Mouse (Mus musculus) small intestine, adult 2 months (tissue): ENCODE results near the gene Hykk. TPM values are rescaled to one million over a fixed set of nuclear protein-coding genes. Genes with fewer than 3 reads are reported as not detected.

ENCODE experiments used
- H3K27ac ChIP-seq: fragments of 200-500 bp; 2 replicates; pipeline ENCODE4 v1.5.1; 2012; ENCODE audit warnings: low read depth, low read length, control low read depth, inconsistent platforms; ENCODE audit not compliant: insufficient read depth
- H3K27me3 ChIP-seq: fragments of 200-500 bp; 2 replicates; pipeline ENCODE4 v1.6.1; 2012; ENCODE audit warnings: mild to moderate bottlenecking, moderate library complexity, low read length, inconsistent platforms; ENCODE audit not compliant: control insufficient read depth, insufficient read depth
- H3K36me3 ChIP-seq: fragments of 200-500 bp; 2 replicates; pipeline ENCODE4 v1.6.1; 2012; ENCODE audit warnings: mild to moderate bottlenecking, low read length, control low read depth, inconsistent platforms; ENCODE audit not compliant: control insufficient read depth, insufficient read depth
- H3K4me1 ChIP-seq: fragments of 200-500 bp; 2 replicates; pipeline ENCODE4 v1.6.1; 2012; ENCODE audit warnings: low read length, inconsistent platforms, mixed read lengths; ENCODE audit not compliant: control insufficient read depth, insufficient read depth, insufficient read length
- H3K4me3 ChIP-seq: fragments of 200-500 bp; 2 replicates; pipeline ENCODE4 v1.5.1; 2012; ENCODE audit warnings: low read depth, mild to moderate bottlenecking, control low read depth, inconsistent platforms, low read length, moderate library complexity
- CTCF ChIP-seq: fragments of 200-500 bp; IDR thresholded peaks from 2 replicates; pipeline ENCODE4 v1.5.1; 2012; ENCODE audit warnings: low read depth, mild to moderate bottlenecking, control low read depth, inconsistent platforms, low read length, moderate library complexity, mixed read lengths; ENCODE audit not compliant: insufficient replicate concordance, insufficient read length; ENCODE audit errors: extremely low read depth
- POLR2A ChIP-seq: fragments of 200-500 bp; IDR thresholded peaks from 2 replicates; pipeline ENCODE4 v1.6.1; 2012; ENCODE audit warnings: low read depth, mild to moderate bottlenecking, control low read depth, inconsistent platforms, low read length, moderate library complexity
- WGBS: fragments of 180-500 bp; shearing (Covaris S2); methylation state at CpG from one replicate; pipeline ENCODE4 v1.1.7; 2018; 5-methylcytosine and 5-hydroxymethylcytosine counted together
- polyA plus RNA-seq: library from polyadenylated mRNA; depleted of rRNA; stranded (reverse); fragments of >200 nt; gene quantifications from 2 replicates; pipeline ENCODE4 v1.2.3, GENCODE M21; 2012; rRNA removed

The Hykk gene
- 0.23 and 0.30 TPM in 2 replicates for polyA plus RNA-seq

DNA sequence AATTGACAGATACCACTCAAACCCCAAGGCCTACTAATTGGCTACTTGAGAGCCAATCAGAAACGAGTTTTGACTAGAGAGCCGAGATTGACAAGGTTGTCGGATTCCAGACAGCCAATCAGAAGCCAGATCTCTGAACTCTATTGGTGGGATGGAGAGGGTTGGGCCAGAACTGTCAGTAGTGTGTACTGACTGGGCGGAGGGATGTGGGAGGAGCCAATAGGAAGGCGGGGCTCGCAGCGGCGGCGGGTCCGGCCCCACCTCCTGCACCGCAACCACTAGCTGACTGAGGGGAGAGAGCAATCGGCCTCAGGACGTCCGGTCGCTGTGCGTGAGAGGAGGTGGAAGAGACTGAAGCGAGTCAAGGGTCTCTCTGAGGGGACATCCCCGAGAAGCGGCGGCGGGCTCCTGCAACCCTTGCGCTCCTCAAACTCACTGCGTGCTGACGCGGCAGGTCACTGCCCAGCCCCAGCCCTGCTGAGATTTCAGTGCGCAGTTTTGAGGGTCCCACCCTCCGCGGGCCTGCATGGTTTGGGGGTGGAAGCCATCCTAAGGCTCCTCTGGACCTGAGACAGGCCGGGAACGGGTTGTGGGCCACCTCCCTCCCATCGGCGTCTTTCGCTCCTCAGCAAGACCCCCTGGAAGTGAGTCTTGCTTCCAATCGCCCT is at the start of gene Hykk:
Gene Hykk (plus strand): TSS at position 274 of the 668 bp plus-strand sequence.
- Histone ChIP-seq H3K36me3 (no peaks in the 10 kb centered on the region), H3K27ac (no peak within 1 kb of the TSS), H3K4me1 (peaks cover 13% of the 10 kb centered on the region), H3K4me3 (peak within 1 kb of the TSS; percentile 82), H3K27me3 (no peaks in the 10 kb centered on the region)
- WGBS = 2% methylated on average over 34 of the region's 34 CpGs
- no peak for TF ChIP-seq CTCF
- peak; percentile 15; the same call in 1 of the 2 replicates for TF ChIP-seq POLR2A

DNA sequence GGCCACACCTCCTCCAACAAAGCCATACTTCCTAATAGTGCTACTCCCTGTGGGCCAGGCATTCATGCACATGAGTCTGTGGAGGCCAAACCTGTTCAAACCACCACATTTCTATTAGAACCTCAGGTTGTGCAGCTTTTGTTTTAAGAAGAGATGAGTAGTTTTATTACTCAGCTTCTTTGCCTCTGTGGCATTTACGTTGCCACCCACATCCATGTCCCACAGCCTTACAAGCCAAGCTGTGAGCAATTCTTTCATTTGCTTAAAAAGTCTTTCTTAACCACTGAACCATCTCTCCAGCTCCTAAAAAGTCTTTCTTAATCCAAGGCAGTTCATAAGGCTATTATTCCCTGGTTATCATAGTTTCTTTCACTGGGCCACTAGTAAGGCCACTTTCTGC is 38.3 kb upstream of the Hykk start:
- H3K27me3 ChIP-seq = no peaks in the 10 kb centered on the region
- TF ChIP-seq CTCF (no peak), POLR2A (no peak)
- 93% methylated on average over 1 of the region's 1 CpGs for WGBS
- no peak overlapping the region for H3K27ac ChIP-seq
- H3K36me3 ChIP-seq = peaks cover 35% of the 10 kb centered on the region
- H3K4me1 ChIP-seq = no peaks in the 10 kb centered on the region
- no peak overlapping the region for H3K4me3 ChIP-seq

- 64% methylated on average over 4 of the region's 4 CpGs for WGBS
- H3K36me3 ChIP-seq = peaks cover 40% of the 10 kb centered on the region
- H3K4me1 ChIP-seq = no peaks in the 10 kb centered on the region; the same call in 1 of the 2 replicates
- no peaks in the 10 kb centered on the region for H3K27me3 ChIP-seq
- TF ChIP-seq CTCF (no peak), POLR2A (no peak)
- H3K4me3 ChIP-seq = no peak overlapping the region
- H3K27ac ChIP-seq = no peak overlapping the region
Observed at GRCm38 (mm10) chr9:54892111-54892510, 25.0 kb upstream of the Hykk start.

- Histone ChIP-seq H3K4me3 (no peak overlapping the region), H3K27ac (no peak overlapping the region), H3K4me1 (no peaks in the 10 kb centered on the region; the same call in 1 of the 2 replicates), H3K27me3 (no peaks in the 10 kb centered on the region), H3K36me3 (peaks cover 47% of the 10 kb centered on the region)
- TF ChIP-seq POLR2A (no peak), CTCF (no peak)
- 80% methylated on average over 3 of the region's 3 CpGs for WGBS
Observed at GRCm38 (mm10) chr9:54897097-54897496, 20.0 kb upstream of the Hykk start.

- H3K27me3 ChIP-seq = no peaks in the 10 kb centered on the region
- H3K36me3 ChIP-seq = peaks cover 31% of the 10 kb centered on the region
- H3K27ac ChIP-seq = no peak overlapping the region
- H3K4me3 ChIP-seq = no peak overlapping the region
- 43% methylated on average over 5 of the region's 5 CpGs for WGBS
- H3K4me1 ChIP-seq = no peaks in the 10 kb centered on the region
- TF ChIP-seq CTCF = no peak
- TF ChIP-seq POLR2A = no peak
Observed at GRCm38 (mm10) chr9:54909446-54909845, 7.6 kb upstream of the Hykk start.

DNA sequence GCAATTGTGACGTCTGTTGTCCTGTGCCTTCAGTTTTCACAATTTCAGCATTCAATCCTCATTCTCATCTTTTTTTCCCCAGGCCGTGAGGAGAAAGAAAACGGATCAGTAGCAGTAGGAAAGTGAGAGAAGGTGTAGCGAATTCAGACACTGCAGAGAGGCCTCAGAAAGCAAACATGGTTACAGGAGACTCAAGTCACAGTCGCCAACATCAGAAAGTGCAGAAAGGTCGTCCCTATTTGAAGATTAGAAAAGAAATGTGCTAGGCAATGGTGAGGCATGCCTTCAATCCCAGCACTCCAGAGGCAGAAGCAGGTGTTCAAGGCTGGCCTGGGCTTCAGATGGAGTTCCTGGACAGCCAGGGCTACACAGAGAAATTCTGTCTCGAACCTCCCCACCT is 1.5 kb upstream of the Hykk start:
- Histone ChIP-seq H3K36me3 (peaks cover 4% of the 10 kb centered on the region; the same call in 1 of the 2 replicates), H3K4me3 (no peak overlapping the region), H3K4me1 (peaks cover 12% of the 10 kb centered on the region), H3K27me3 (no peaks in the 10 kb centered on the region), H3K27ac (no peak overlapping the region)
- 59% methylated on average over 7 of the region's 7 CpGs for WGBS
- no peak for TF ChIP-seq CTCF
- TF ChIP-seq POLR2A = no peak

DNA sequence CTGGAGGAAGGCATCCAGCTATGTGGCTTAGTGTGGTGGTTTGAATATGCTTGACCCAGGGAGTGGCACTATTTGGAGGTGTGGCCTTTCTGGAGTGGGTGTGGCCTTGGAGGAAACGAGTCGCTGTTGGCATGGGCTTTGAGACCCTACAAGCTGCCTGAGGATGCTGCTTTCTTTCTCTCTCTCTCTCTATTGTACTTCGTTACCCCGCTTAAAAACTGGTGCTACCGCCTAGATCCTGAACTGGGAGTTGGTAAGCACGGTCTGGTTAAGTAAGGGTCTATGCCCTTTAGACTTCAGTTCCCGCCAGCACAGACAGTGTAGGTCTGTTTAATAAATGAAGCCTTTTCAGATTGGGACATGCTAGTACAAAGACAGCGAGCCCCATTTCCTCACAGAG is 682 bp upstream of the Hykk start:
- Histone ChIP-seq H3K27me3 (no peaks in the 10 kb centered on the region), H3K4me3 (no peak overlapping the region), H3K36me3 (peaks cover 4% of the 10 kb centered on the region; the same call in 1 of the 2 replicates), H3K27ac (no peak overlapping the region), H3K4me1 (peaks cover 13% of the 10 kb centered on the region)
- 79% methylated on average over 8 of the region's 8 CpGs for WGBS
- TF ChIP-seq CTCF = no peak
- no peak for TF ChIP-seq POLR2A
